Mouse (Mus musculus) brain, embryonic 14.5 days (tissue): ENCODE measurements around the gene Dnmt3l.

Experiments
- CTCF ChIP-seq: fragments of 200-500 bp; IDR thresholded peaks from 2 replicates; pipeline ENCODE4 v1.5.1; 2012; ENCODE audit warnings: inconsistent platforms, mild to moderate bottlenecking, moderate library complexity, borderline replicate concordance; ENCODE audit not compliant: insufficient read depth, insufficient read length; ENCODE audit errors: extremely low read depth
- POLR2A ChIP-seq: fragments of 200-500 bp; IDR thresholded peaks from 2 replicates; pipeline ENCODE4 v1.6.1; 2012; ENCODE audit warnings: mild to moderate bottlenecking, inconsistent platforms, borderline replicate concordance; ENCODE audit not compliant: poor library complexity, insufficient read depth, insufficient read length, severe bottlenecking; ENCODE audit errors: extremely low read depth

DNA sequence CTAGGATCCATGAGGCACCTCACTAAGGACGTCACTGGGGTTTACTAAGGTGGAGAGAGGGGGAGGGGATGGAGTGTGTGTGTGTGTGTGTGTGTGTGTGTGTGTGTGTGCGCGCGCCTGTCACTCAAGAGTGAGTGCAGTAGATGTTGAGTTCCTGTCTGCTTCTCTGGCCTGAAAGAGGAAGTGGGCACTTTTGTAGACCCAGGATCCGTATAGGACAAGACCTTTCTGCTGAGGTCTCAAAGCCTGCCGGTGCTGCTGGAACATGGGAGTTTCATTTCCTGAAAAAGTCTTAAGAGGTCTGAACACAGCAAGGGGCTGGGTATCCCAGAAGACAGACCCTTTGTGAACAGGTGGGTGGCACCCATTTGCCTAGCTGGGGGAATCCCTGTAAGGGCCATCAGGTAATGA is 45.4 kb downstream of the Dnmt3l start:
- no peak for TF ChIP-seq CTCF
- no peak for TF ChIP-seq POLR2A
